Mouse (Mus musculus) forebrain, embryonic 10.5 days (tissue): Measurements from ENCODE around the gene Cebpa. TPM values are rescaled to one million over a fixed set of nuclear protein-coding genes. Genes with fewer than 3 reads are reported as not detected.

Experiments
- DNase-seq: peaks from one replicate; pipeline ENCODE4 v3.0.0-alpha.2; 2017; ENCODE audit warnings: low spot score; ENCODE audit errors: extremely low spot score
- H3K27ac ChIP-seq: fragments of 300-500 bp; sonication (generic); 2 replicates; pipeline ENCODE4 v1.5.1; 2016; ENCODE audit warnings: mild to moderate bottlenecking
- H3K27me3 ChIP-seq: fragments of 300-500 bp; sonication (generic); 2 replicates; pipeline ENCODE4 v1.6.1; 2016; ENCODE audit warnings: mild to moderate bottlenecking; ENCODE audit not compliant: poor library complexity, severe bottlenecking
- H3K36me3 ChIP-seq: fragments of 300-500 bp; sonication (generic); replicated peaks from 2 replicates; pipeline ENCODE4 v1.6.1; 2016; ENCODE audit warnings: mild to moderate bottlenecking, moderate library complexity
- H3K4me1 ChIP-seq: fragments of 300-500 bp; sonication (generic); 2 replicates; pipeline ENCODE4 v1.6.1; 2016
- H3K4me3 ChIP-seq: fragments of 300-500 bp; sonication (generic); 2 replicates; pipeline ENCODE4 v1.5.1; 2016; ENCODE audit warnings: mild to moderate bottlenecking, moderate library complexity
- H3K9me3 ChIP-seq: fragments of 300-500 bp; sonication (generic); 2 replicates; pipeline ENCODE4 v1.6.1; 2016; ENCODE audit warnings: mild to moderate bottlenecking, moderate library complexity
- WGBS: fragments of 180-500 bp; shearing (Covaris S2); methylation state at CpG from one replicate; pipeline ENCODE4 v1.1.7; 2016; 5-methylcytosine and 5-hydroxymethylcytosine counted together
- polyA plus RNA-seq: library from polyadenylated mRNA; unstranded; fragments of >200 nt; fragmentation: Nextera tagmentation; extraction: Ambion mirVana; gene quantifications from 2 replicates; pipeline ENCODE4 v1.2.1, GENCODE M21; 2016

The Cebpa gene
- polyA plus RNA-seq, 1 experiment from 2014 or later: 0.40 TPM

GRCm38 (mm10) chr7:35108046-35108445, 11.0 kb upstream of the Cebpa start:
- Histone ChIP-seq H3K27me3 (peaks cover 5% of the 10 kb centered on the region; the same call in 1 of the 2 replicates), H3K4me1 (peaks cover 11% of the 10 kb centered on the region), H3K9me3 (peaks cover 3% of the 10 kb centered on the region; the same call in 1 of the 2 replicates), H3K27ac (no peak overlapping the region), H3K4me3 (no peak overlapping the region), H3K36me3 (no peaks in the 10 kb centered on the region)
- WGBS: 23% methylated on average over 2 of the region's 2 CpGs
- DNase-seq: no peak

- WGBS: 77% methylated on average over 6 of the region's 6 CpGs
- H3K9me3 ChIP-seq: peaks cover 3% of the 10 kb centered on the region; the same call in 1 of the 2 replicates
- no peak overlapping the region for H3K4me3 ChIP-seq
- H3K4me1 ChIP-seq: peaks cover 11% of the 10 kb centered on the region
- no peaks in the 10 kb centered on the region for H3K36me3 ChIP-seq
- no peak for DNase-seq
- peaks cover 11% of the 10 kb centered on the region for H3K27me3 ChIP-seq
- no peak overlapping the region for H3K27ac ChIP-seq
Observed at GRCm38 (mm10) chr7:35108663-35109062, 10.4 kb upstream of the Cebpa start.

- DNase-seq: no peak
- Histone ChIP-seq H3K27ac (0 out of 2 replicates have a peak overlapping the region, but pooled peaks have one; percentile 25), H3K36me3 (no peaks in the 10 kb centered on the region), H3K4me3 (no peak overlapping the region), H3K4me1 (peaks cover 9% of the 10 kb centered on the region), H3K27me3 (peaks cover 51% of the 10 kb centered on the region), H3K9me3 (peaks cover 3% of the 10 kb centered on the region; the same call in 1 of the 2 replicates)
- 64% methylated on average over 4 of the region's 4 CpGs for WGBS
Observed at GRCm38 (mm10) chr7:35113136-35113535, 6.0 kb upstream of the Cebpa start.

GRCm38 (mm10) chr7:35113721-35114120, 5.4 kb upstream of the Cebpa start:
- Histone ChIP-seq H3K4me1 (peaks cover 12% of the 10 kb centered on the region), H3K27ac (no peak overlapping the region), H3K4me3 (no peak overlapping the region), H3K9me3 (peaks cover 3% of the 10 kb centered on the region; the same call in 1 of the 2 replicates), H3K36me3 (no peaks in the 10 kb centered on the region), H3K27me3 (peaks cover 56% of the 10 kb centered on the region)
- 80% methylated on average over 5 of the region's 5 CpGs for WGBS
- no peak for DNase-seq

GRCm38 (mm10) chr7:35116524-35116923, 2.6 kb upstream of the Cebpa start:
- DNase-seq: no peak
- WGBS: 69% methylated on average over 3 of the region's 3 CpGs

GRCm38 (mm10) chr7:35117052-35117451, 2.0 kb upstream of the Cebpa start:
- Histone ChIP-seq H3K9me3 (no peaks in the 10 kb centered on the region), H3K36me3 (no peaks in the 10 kb centered on the region), H3K27ac (no peak overlapping the region), H3K27me3 (peaks cover 89% of the 10 kb centered on the region), H3K4me3 (no peak overlapping the region), H3K4me1 (peaks cover 36% of the 10 kb centered on the region)
- 29% methylated on average over 5 of the region's 5 CpGs for WGBS
- DNase-seq: no peak

More at GRCm38 (mm10) chr7:35116524-35116923, 2.6 kb upstream of the Cebpa start:
- H3K27me3 ChIP-seq: peaks cover 84% of the 10 kb centered on the region
- H3K36me3 ChIP-seq: no peaks in the 10 kb centered on the region
- H3K4me1 ChIP-seq: peaks cover 36% of the 10 kb centered on the region
- peaks cover 2% of the 10 kb centered on the region; the same call in 1 of the 2 replicates for H3K9me3 ChIP-seq
- H3K4me3 ChIP-seq: no peak overlapping the region
- no peak overlapping the region for H3K27ac ChIP-seq

GRCm38 (mm10) chr7:35117761-35118098, 1.4 kb upstream of the Cebpa start:
- H3K9me3 ChIP-seq: no peaks in the 10 kb centered on the region
- H3K4me1 ChIP-seq: peaks cover 36% of the 10 kb centered on the region
- H3K27me3 ChIP-seq: peaks cover 94% of the 10 kb centered on the region
- peak overlapping the region; percentile 68 for H3K4me3 ChIP-seq
- no peaks in the 10 kb centered on the region for H3K36me3 ChIP-seq
- under 1% methylated on average over 25 of the region's 25 CpGs for WGBS
- DNase-seq: peak; percentile 24
- peak overlapping the region; percentile 83 for H3K27ac ChIP-seq

GRCm38 (mm10) chr7:35118099-35118781, 853 bp upstream of the Cebpa start:
- no peaks in the 10 kb centered on the region for H3K36me3 ChIP-seq
- H3K27ac ChIP-seq: peak overlapping the region; percentile 83
- H3K27me3 ChIP-seq: peaks cover 94% of the 10 kb centered on the region
- DNase-seq: peak; percentile 80
- H3K4me3 ChIP-seq: peak overlapping the region; percentile 68
- H3K9me3 ChIP-seq: no peaks in the 10 kb centered on the region
- peaks cover 36% of the 10 kb centered on the region for H3K4me1 ChIP-seq
- under 1% methylated on average over 49 of the region's 49 CpGs for WGBS

GRCm38 (mm10) chr7:35119506-35120145, 533 bp downstream of the Cebpa start:
- peaks cover 40% of the 10 kb centered on the region for H3K4me1 ChIP-seq
- H3K36me3 ChIP-seq: no peaks in the 10 kb centered on the region
- under 1% methylated on average over 82 of the region's 83 CpGs for WGBS
- DNase-seq: peak; percentile 30
- H3K4me3 ChIP-seq: peak overlapping the region; percentile 68
- peak overlapping the region; percentile 83 for H3K27ac ChIP-seq
- H3K9me3 ChIP-seq: no peaks in the 10 kb centered on the region
- peaks cover 97% of the 10 kb centered on the region for H3K27me3 ChIP-seq

GRCm38 (mm10) chr7:35120146-35120691, 1.1 kb downstream of the Cebpa start:
- H3K27ac ChIP-seq: peak overlapping the region; percentile 83; the same call in 1 of the 2 replicates
- H3K27me3 ChIP-seq: peaks cover 97% of the 10 kb centered on the region
- peaks cover 40% of the 10 kb centered on the region for H3K4me1 ChIP-seq
- WGBS: under 1% methylated on average over 53 of the region's 53 CpGs
- H3K36me3 ChIP-seq: no peaks in the 10 kb centered on the region
- peak; percentile 44 for DNase-seq
- no peaks in the 10 kb centered on the region for H3K9me3 ChIP-seq
- H3K4me3 ChIP-seq: peak overlapping the region; percentile 68

- Histone ChIP-seq H3K36me3 (no peaks in the 10 kb centered on the region), H3K27ac (no peak overlapping the region), H3K9me3 (no peaks in the 10 kb centered on the region), H3K4me1 (peaks cover 40% of the 10 kb centered on the region), H3K4me3 (peak overlapping the region; percentile 68), H3K27me3 (peaks cover 91% of the 10 kb centered on the region)
- WGBS: 30% methylated on average over 8 of the region's 8 CpGs
- no peak for DNase-seq
Observed at GRCm38 (mm10) chr7:35121150-35121549, 2.1 kb downstream of the Cebpa start.

GRCm38 (mm10) chr7:35122401-35123320, 3.6 kb downstream of the Cebpa start:
- peaks cover 37% of the 10 kb centered on the region for H3K4me1 ChIP-seq
- H3K36me3 ChIP-seq: no peaks in the 10 kb centered on the region
- 54% methylated on average over 10 of the region's 10 CpGs for WGBS
- no peaks in the 10 kb centered on the region for H3K9me3 ChIP-seq
- peaks cover 91% of the 10 kb centered on the region for H3K27me3 ChIP-seq
- no peak overlapping the region for H3K4me3 ChIP-seq
- no peak overlapping the region for H3K27ac ChIP-seq
- no peak for DNase-seq
